Mouse (Mus musculus) ovary, postnatal 36 days (tissue): Measurements from ENCODE around the gene Tspan18.
A peak's percentile ranks its signal among the peaks of the same experiment; 100 is the strongest.

Experiments used
- DNase-seq: peaks from one replicate; pipeline ENCODE4 v3.0.0; 2022; ENCODE audit warnings: low spot score, mixed read lengths

The Tspan18 gene

GRCm38 (mm10) chr2:93291186-93291926, 42.9 kb downstream of the Tspan18 start:
- DNase-seq: no peak

DNA sequence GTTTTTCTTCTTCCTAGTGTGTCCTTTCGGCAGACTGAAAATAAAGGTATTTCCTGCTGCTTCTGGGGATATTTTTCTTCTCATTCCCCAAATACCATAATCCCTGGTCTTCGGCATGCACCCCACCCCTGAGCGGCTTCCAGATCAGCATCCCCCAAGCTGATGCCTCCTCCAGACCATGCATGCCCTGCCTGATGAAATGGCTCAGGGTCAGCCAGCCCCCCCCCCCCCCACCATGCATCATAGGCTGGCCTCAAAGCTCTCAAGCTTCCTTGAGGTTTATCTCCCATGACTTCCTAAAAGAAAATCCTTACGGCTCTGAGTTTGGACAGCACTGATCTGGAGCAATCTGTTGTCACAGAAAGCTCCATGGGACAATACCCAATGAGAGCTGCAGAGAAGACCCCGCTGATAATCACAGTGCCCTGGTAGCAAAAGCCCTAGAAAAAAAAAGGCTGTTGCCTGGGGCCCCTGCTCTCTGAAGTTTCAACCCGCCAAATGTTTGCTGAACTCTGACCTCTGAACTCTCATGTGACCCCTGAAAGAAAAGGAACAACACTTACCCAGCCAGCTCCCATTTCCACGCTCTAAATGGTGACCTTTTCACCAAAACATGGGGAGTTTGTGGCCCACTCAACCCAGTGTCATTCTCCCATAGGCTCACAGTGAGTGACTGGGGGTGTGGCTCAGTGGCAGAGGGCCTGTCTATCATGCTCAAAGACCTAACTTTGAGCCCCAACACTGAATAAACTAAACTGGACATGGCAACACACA, 43.8 kb downstream of the Tspan18 start:
- no peak for DNase-seq

DNA sequence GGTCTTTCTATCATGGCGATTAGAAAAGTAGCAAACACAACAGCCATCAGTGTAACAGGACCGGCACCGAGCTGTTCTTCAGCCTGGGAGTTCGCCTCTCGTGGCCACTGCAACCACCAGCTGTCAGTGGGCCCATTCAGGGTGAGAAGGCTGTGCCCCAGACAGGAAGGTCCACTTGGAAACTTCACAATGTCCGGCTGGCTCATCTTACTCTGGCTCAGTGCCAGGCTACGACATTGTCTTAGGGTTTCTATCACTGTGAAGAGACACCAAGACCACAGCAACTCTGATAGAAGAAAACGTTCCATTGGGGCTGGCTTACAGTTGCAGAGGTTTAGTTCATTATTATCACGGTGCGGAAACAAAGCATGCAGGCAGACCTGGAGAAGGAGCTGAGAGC, 45.1 kb downstream of the Tspan18 start:
- DNase-seq: no peak

DNA sequence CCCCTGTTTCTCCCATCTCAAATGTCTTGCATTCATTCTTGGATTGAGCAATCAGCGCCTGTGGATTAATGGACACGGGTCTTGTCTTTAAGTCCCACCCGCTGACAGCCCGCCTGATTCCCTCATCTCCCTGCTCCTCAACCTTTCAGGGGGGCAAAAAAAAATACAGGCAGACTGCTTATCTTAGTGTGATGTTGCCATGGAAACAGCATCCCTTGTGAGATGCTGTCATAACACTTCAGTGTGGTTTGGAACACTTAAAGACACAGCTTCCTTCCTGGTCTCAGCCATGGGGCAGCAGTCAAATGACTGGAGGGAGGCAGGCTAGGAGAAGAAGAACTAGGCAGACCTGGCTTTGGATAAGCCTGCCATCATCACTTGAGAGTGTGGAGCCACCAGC, 47.0 kb downstream of the Tspan18 start:
- DNase-seq: no peak

- DNase-seq: no peak
Measured at GRCm38 (mm10) chr2:93286742-93287141, 47.6 kb downstream of the Tspan18 start.

GRCm38 (mm10) chr2:93286321-93286720, 48.0 kb downstream of the Tspan18 start:
- no peak for DNase-seq

DNA sequence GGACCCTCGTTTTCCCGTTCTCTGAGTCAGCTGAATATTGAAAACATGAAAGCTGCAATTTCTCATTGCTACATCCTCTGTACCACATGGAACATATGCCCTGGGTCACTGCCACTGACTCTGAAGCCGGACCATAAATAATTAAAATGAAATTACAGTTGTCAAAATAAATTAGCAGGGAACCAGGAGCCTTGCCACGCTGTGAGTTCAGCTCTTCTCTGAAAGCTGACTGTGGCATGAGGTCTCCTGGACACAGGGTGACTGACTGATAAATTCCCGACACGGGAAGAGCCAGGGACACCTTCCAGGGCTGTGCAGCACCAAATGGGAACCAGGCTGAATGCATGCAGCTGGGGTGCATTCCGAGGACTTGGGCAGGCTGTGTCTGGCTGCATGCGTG, 48.5 kb downstream of the Tspan18 start:
- DNase-seq: no peak

DNA sequence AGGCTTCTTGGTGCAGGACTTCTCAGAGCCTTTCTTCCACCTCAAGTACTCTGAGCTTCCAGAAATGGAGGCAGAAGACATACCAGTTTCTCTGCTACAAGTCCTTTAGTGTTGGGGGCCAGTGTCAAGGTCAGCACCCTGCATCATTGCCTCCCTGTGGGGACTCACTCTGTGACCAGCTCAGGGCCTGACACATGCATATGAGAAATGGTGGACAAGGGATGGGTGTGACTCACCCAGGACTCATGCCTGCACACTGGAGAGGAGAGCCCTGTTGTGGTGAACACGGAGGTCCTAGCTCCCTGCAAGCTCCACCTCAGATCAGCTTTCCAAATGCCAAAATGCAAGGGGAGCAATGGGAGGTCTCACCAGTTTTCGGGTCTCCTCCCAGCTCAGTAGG, 49.7 kb downstream of the Tspan18 start:
- DNase-seq: no peak

DNA sequence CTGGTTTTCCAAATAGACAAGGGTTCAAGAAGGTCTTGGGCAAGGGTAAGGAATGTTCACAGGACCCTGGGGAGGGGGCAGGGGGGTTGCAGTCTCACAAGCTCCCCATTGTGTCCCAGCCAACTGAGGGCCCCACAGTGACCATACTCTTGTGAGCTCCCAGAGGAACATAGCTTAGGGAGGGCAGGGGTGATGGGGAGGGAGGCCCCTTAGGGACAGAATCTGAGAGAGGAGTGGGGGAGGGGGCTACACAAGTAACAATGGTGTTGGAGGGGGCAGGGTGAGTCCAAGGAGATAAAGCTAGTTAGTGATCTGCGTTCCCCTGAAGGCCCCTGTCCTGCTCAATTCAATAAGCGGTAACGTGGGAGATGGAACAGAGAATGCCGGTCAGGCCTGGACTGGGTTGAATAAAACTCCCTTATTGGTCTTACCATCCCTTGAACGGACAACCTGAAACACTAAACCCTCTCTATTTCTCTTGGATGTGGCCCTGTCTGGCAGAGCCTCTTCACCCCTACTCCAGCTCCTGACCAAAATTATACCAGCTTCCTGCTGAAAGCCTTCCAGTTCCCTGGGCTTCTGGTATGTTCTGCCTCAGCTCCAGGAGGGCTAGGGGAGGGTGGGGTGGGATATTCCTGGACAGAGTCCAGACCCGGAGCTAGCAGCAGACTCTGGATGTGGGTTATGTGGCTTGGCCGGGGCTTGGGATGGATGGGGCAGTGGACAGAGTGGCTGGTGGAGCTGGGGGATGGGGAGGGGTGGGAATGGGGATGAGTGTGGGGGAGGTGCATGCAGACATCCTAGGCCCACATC, 50.6 kb downstream of the Tspan18 start:
- DNase-seq: no peak

DNA sequence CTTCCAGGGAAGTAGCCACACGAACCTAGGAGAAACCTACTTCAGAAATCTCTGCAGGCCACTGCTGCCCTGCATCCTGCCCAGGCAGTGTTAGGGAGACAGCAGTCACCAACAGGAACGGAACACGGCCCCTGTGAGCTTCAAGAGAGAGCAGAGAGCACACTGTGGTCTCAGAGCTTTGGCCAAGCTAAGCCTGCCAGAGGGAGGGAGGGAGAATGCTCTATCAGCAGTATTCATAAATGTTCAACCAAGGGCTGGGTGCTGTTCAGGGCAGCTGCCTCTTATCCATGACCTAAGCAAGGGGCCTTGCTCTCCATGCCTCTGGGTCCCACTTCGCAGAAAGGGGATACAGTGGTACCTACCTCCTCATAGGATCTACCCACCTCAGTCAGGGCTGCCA, 51.7 kb downstream of the Tspan18 start:
- no peak for DNase-seq

DNA sequence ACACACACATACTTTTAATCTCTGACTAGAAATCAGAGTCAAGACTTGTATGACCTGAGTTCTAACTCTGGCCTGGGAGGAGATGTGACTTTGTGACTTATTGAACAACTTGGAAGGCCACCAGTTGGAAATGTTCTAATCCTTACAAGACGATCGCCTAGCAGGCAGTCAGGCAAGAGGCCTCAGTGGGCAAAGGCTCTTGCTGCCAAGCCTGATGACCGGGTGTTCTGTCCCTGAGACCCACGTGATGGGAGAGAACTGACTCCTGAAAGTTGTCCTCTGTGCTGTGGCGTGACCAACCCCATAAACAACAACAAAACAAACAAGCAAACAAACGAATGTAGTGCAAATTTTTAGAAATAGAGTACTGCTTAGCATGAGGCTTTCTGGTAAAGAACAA, 52.8 kb downstream of the Tspan18 start:
- no peak for DNase-seq

DNA sequence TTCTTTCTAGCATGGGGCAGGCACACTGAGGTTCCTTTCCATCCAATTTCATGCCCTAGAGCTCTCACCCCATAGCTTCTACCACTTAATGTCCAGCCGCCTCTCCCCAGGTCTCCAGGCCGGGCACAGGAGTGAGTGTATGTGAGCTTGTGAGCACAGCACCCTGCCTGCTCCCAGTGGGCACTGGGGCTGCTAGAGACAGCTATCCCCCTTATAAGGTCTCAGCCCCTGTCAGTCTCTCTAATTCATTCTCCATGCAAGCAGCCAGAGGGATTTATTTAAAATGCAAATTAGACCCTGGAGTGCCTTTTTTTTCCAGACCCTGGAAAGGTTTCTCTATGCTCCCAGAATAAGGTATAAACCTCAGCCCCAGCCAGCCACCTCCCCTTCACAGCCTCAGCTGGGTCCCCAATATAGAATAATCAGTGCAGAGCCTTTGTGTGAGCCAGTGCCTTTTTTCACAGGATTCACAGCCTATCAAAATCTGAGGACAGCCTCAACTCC, 54.1 kb downstream of the Tspan18 start:
- DNase-seq: no peak

- peak; percentile 44 for DNase-seq
Measured at GRCm38 (mm10) chr2:93278181-93278975, 55.9 kb downstream of the Tspan18 start.

DNA sequence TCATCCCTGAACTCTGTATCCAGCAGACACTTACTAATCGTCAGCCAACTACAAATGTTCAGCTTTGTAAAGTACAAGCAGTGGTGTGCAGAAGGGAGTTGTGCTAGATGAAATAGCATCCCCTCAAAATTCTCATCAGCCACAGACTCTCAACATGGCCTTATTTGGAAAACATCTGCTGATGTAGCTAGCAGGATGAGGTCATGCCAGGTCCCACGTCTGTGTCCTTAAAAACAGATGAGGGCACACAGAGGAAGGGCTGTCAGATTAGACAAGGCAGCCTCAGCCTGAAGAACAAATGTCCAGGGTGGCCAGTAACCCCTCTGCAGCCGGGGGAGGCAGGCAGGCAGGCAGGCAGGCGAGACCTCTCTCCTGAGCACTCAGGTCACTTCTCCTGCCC, 56.8 kb downstream of the Tspan18 start:
- DNase-seq: no peak

- DNase-seq: no peak
Measured at GRCm38 (mm10) chr2:93276026-93276425, 58.3 kb downstream of the Tspan18 start.

DNA sequence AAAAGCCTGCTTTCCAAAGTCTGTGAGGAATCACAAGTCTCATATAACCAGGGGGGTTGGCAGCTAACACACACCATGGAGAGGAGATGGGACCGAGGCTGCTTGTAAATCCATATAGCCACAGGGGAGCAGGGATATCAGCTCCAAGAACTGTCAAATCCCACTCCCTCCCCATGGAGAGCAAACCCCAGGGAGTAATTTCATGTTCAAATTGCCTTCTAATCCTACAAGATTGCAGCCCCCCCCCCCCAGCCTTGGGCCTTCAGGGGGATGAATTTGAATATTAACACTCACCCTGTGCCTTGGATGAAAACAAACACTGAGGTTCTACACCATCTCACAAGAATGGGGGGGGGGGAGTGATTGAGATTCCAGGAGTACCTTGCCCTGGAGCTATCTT, 60.4 kb downstream of the Tspan18 start:
- no peak for DNase-seq

DNA sequence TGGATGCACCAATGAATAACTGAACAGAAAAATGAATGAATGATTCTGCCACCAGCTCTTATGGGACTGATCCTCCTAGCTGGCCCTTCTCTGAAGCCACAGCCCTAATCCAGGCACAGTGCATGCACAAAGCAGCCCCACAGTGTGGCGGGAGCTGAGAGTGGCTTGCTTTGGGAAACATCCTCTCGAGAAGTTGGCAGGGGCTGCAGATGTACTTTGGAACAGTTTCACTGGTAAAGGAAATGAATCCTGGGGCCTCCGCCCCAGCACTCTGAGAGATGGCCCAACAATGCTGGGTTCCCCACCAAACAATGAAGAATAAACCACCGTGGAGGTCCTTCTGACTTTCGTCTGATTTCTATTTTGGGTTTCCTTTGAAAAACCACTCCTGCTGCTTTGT, 64.2 kb downstream of the Tspan18 start:
- DNase-seq: no peak

GRCm38 (mm10) chr2:93269611-93270010, 64.7 kb downstream of the Tspan18 start:
- no peak for DNase-seq

GRCm38 (mm10) chr2:93268711-93269270, 65.5 kb downstream of the Tspan18 start:
- no peak for DNase-seq

- no peak for DNase-seq
Measured at GRCm38 (mm10) chr2:93267791-93268190, 66.5 kb downstream of the Tspan18 start.

DNA sequence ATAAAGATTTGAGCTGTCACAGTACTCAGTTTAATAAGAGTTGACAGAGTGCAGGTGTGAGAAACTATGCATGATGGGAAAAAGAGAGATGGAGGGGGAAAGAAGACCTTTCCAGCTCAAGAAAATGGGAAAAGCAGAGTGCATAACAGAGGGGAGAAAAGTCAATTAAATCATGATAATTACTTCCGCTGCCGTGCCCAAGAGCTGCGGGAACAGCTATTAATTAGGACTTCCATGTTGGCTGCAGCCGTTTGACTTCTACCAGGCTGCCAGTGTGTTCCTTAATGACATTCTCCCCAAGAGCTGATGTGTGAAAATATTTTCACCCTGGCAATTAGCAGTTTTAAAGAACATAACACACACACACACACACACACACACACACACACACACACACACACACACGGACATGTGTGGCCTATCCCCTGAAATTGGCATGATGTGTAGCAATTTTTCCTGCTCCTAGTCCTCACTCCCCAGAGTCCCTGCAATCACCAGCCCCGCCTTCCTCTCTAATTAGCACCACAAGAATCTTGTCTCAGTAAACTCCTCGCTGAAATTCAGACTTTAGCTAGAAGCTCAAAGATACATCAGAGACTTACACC, 67.6 kb downstream of the Tspan18 start:
- DNase-seq: no peak
